Mouse (Mus musculus): ENCODE results near the gene Gm14325. TPM values are rescaled to one million over a fixed set of nuclear protein-coding genes. Genes with fewer than 3 reads are reported as not detected.
A peak's percentile ranks its signal among the peaks of the same experiment; 100 is the strongest.
"Not testable (repeated sequence)": the region's sequence is repeated elsewhere in the genome, so short reads cannot be mapped to it uniquely, and the experiment has no call there.

The Gm14325 gene
- 79.0 and 144 TPM in 2 replicates for total RNA-seq (2014; rRNA removed)
- polyA plus RNA-seq (2015; fragmentation: Nextera tagmentation; extraction: Ambion mirVana), result 35.7 and 39.2 TPM in 2 replicates

DNA sequence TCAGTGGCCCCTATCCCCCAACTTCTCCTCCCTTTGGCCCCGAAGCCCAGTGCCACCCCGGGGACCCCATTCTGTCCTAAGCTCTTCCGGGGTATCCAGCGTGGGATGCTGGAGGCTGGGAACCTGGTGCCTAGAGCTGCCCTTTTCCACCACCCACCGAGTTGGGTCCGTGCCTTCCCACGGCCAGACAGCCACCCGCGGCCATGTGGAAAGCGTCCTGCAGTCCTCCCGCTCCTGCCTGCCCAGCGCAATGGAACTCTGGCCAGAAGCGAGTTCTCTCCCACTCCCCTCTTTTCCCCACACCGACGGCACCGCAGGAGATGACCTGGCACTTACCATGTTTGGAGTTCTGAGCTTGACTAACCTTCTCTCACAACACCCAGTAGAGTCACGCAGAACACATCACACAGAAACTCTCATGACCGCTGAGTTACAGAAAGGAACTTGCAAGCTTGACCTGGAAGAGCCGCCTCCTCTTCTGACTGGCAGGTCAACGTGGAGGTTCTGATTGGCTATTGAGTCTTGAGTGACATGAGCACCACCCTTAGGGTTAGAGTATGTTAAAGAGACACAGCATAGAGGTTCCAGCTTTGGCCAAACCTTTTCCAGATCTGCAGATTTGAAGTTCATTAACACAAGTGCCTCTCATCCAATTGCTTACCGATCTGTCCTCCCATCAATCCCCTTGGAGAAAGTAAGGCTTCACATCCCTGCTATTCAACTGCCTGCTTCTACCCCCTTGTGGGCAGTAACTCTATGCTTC, at the start of gene Gm14325:
Gene Gm14325 (minus strand): TSS at position 436 of the 763 bp plus-strand sequence.
- DNase-seq, result peak; percentile 65
- not testable (repeated sequence) for H3K36me3 ChIP-seq (ENCODE audit: insufficient read depth); H3K9ac ChIP-seq; H3K27me3 ChIP-seq (ENCODE audit: insufficient read depth, low read length); H3K4me1 ChIP-seq (ENCODE audit: insufficient read depth); H3K9me3 ChIP-seq (ENCODE audit: low read length); ATAC-seq; H3K27ac ChIP-seq (ENCODE audit: low read depth, low read length)
- Histone ChIP-seq H3K4me2 (ENCODE audit: low read depth) (peak within 1 kb of the TSS; percentile 42), H3K4me3 (ENCODE audit: low read depth, low read length) (peak within 1 kb of the TSS; percentile 27)
- WGBS, result 3% methylated on average over 18 of the region's 21 CpGs

DNA sequence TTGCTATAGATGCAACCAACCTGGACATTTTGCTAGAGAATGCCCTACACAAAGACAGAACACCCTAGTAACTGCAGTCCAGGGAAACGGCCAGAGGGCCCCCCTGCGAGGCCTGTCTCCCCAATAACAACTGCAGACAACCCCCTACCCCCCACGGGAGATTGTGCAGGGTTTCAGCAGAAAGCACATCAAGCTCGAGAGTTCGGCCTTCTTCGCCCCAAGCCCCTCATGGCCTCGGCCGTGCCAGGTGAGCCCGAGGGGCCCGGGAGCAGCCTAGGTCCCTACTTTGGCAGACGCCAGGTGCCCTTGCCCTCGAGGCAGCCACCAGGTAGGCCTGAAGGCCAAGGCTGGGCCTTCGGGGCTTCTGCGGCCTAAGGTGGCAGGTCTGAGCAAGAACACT, 47.6 kb upstream of the Gm14325 start:
- not testable (repeated sequence) for H3K9ac ChIP-seq; H3K36me3 ChIP-seq (ENCODE audit: insufficient read depth); H3K4me2 ChIP-seq (ENCODE audit: low read depth); H3K4me1 ChIP-seq (ENCODE audit: insufficient read depth); ATAC-seq; H3K27ac ChIP-seq (ENCODE audit: low read depth, low read length); H3K4me3 ChIP-seq (ENCODE audit: low read depth, low read length); H3K9me3 ChIP-seq (ENCODE audit: low read length); DNase-seq; H3K27me3 ChIP-seq (ENCODE audit: insufficient read depth, low read length)
- 91% methylated on average over 14 of the region's 14 CpGs for WGBS

DNA sequence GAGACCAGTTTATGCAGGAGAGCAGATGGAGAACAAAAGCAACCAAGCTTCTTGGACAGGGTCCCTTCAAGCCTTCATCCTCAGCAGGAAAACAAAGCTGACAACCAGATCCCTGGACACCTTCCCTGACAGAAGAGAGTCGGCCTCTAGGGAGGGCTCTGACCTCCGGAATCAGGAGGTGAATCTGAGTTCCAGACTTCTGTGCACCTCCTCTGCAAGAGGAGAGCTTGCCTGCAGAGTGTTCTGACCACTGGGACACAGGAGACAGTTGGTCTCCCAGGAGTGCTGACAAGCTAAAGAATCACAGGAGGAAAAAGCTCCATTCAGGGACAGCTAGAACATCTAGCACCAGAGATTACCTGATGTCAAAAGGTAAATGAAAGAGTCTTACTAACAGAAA, 22.1 kb upstream of the Gm14325 start:
- not testable (repeated sequence) for ATAC-seq; DNase-seq; H3K9ac ChIP-seq; H3K4me1 ChIP-seq (ENCODE audit: insufficient read depth); H3K36me3 ChIP-seq (ENCODE audit: insufficient read depth); H3K27ac ChIP-seq (ENCODE audit: low read depth, low read length); H3K27me3 ChIP-seq (ENCODE audit: insufficient read depth, low read length); H3K9me3 ChIP-seq (ENCODE audit: low read length); H3K4me2 ChIP-seq (ENCODE audit: low read depth); H3K4me3 ChIP-seq (ENCODE audit: low read depth, low read length)
- 97% methylated on average over 2 of the region's 2 CpGs for WGBS

DNA sequence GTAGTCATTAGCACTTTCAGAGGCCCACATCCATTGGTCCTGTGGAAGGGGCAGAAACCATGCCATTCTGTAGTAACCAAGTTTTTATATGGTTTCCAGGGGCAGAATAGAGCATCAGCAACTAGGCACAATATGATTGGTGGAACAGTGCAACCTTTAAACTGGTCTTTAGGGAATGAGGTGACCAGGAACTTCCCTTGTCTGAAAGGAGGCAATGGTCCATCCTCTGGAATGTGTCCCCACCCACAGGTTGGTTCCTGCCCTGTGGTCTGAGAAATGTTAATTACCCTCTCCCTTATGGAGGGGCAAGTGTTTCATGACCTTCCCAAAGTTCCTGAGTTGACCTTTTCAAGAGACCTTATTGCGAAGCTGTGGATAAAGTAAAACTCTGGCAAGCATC, 3.5 kb upstream of the Gm14325 start:
- not testable (repeated sequence) for H3K27ac ChIP-seq (ENCODE audit: low read depth, low read length); H3K4me3 ChIP-seq (ENCODE audit: low read depth, low read length); H3K36me3 ChIP-seq (ENCODE audit: insufficient read depth); H3K9ac ChIP-seq; H3K4me1 ChIP-seq (ENCODE audit: insufficient read depth); H3K9me3 ChIP-seq (ENCODE audit: low read length); H3K27me3 ChIP-seq (ENCODE audit: insufficient read depth, low read length); ATAC-seq; H3K4me2 ChIP-seq (ENCODE audit: low read depth); DNase-seq
- WGBS, result 74% methylated on average over 1 of the region's 1 CpGs

DNA sequence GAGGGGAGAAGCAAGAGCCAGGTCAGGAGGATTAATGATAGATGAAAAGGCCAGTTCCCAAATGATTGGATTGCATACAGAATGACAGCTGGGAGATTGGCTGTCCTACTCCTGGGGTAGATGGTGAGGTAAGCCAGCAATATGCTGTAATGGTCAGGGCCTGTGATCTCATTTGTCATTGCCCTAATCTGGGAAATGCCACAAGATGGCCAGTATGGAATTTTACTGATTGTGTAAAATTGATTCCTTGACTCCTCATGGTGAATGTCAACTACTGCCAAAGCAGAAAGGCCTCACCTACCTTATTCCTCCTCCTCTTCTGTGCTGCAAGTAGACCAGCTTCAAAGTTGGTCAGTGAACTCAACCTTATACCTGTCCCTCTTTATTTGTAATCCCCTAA, 3.4 kb downstream of the Gm14325 start:
- H3K4me2 ChIP-seq (ENCODE audit: low read depth); H3K36me3 ChIP-seq (ENCODE audit: insufficient read depth); H3K27ac ChIP-seq (ENCODE audit: low read depth, low read length); ATAC-seq; H3K9me3 ChIP-seq (ENCODE audit: low read length); H3K4me1 ChIP-seq (ENCODE audit: insufficient read depth); DNase-seq; H3K4me3 ChIP-seq (ENCODE audit: low read depth, low read length); H3K9ac ChIP-seq; H3K27me3 ChIP-seq (ENCODE audit: insufficient read depth, low read length): not testable (repeated sequence)

DNA sequence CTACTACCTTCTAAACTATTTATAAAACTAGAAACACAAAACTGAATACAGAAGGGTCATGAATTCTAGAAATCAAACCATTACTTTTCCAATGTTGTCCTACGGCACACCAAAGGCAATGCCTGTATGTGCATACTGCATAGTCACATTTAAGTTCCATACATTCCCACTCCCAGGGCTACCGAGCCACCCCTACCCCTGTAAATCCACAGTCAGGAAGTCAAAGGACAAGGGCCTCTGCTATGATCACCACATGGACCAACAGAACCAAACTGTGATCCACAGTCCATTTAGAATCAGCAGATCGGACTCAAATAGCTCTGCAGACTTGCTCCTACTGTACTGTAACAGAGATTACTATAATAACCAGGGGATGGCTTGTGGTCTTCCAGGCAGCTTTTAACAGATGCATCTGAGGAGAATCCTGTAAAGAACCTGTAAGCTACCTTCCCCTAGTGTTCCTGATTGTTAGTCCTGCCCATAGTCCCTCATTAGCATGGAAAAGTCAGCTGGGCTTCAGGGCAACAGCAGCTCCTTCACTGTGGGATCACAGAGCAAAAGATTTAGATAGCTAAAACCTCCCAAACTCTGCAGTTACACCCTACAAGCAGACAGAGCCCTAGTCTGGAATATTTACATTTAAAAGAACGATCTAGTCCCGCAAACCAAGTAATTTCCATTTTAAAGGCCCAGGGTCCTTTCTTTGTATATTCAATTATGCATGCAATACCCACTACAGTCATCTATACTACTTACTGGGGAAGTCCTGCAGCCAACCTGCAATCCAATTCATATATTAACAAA, 4.2 kb downstream of the Gm14325 start:
- not testable (repeated sequence) for H3K36me3 ChIP-seq (ENCODE audit: insufficient read depth); ATAC-seq; H3K9ac ChIP-seq; H3K4me1 ChIP-seq (ENCODE audit: insufficient read depth); H3K9me3 ChIP-seq (ENCODE audit: low read length); H3K27me3 ChIP-seq (ENCODE audit: insufficient read depth, low read length); H3K4me2 ChIP-seq (ENCODE audit: low read depth); H3K27ac ChIP-seq (ENCODE audit: low read depth, low read length); H3K4me3 ChIP-seq (ENCODE audit: low read depth, low read length); DNase-seq
- WGBS, result 71% methylated on average over 5 of the region's 5 CpGs

DNA sequence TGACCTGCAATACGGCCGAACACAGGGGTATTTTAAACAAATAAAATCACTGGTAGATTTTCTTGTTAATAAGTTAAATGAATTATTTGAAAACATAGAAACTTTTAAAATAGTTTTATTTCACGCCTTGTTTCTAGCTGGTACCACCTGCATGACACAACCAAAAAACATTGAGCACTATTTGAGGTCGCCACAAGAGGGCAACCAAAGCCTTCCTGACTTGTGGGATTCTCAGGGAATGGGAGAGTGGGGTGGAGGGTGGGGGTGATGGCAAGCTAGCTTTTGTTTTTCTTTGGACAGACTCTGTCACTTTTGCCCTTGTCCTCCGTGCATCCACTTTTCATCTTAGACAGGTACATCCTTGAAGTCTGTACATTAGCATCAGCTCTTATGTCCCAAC, 18.2 kb downstream of the Gm14325 start:
- H3K36me3 ChIP-seq (ENCODE audit: insufficient read depth); DNase-seq; H3K4me2 ChIP-seq (ENCODE audit: low read depth); H3K4me1 ChIP-seq (ENCODE audit: insufficient read depth); H3K9ac ChIP-seq; H3K4me3 ChIP-seq (ENCODE audit: low read depth, low read length); H3K27me3 ChIP-seq (ENCODE audit: insufficient read depth, low read length); H3K27ac ChIP-seq (ENCODE audit: low read depth, low read length); H3K9me3 ChIP-seq (ENCODE audit: low read length); ATAC-seq: not testable (repeated sequence)
- WGBS, result 40% methylated on average over 1 of the region's 5 CpGs

DNA sequence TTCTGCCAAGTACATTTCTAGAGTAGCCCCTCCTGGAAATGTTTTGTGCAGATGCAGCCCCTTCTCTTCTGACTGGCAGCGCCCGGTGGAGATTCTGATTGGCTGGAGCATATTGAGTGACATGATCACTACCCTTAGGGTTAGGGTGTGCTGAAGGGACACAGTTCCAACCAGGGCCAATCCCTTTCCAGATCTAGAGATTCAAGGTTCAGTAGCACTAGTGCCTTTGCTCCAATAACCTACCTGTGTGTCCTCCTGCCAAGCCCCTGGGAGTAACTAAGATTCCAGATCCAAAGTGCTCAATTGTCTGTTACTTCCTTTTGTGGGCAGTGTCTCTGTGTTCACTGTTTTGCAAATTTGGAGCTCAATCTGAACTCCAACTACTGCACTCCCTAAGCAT, 34.0 kb downstream of the Gm14325 start:
- H3K27ac ChIP-seq (ENCODE audit: low read depth, low read length); H3K4me3 ChIP-seq (ENCODE audit: low read depth, low read length); H3K36me3 ChIP-seq (ENCODE audit: insufficient read depth); DNase-seq; H3K27me3 ChIP-seq (ENCODE audit: insufficient read depth, low read length); H3K4me1 ChIP-seq (ENCODE audit: insufficient read depth); H3K9ac ChIP-seq; H3K4me2 ChIP-seq (ENCODE audit: low read depth); H3K9me3 ChIP-seq (ENCODE audit: low read length); ATAC-seq: not testable (repeated sequence)
- WGBS, result no CpG with 5 or more reads among the region's 2 CpGs

DNA sequence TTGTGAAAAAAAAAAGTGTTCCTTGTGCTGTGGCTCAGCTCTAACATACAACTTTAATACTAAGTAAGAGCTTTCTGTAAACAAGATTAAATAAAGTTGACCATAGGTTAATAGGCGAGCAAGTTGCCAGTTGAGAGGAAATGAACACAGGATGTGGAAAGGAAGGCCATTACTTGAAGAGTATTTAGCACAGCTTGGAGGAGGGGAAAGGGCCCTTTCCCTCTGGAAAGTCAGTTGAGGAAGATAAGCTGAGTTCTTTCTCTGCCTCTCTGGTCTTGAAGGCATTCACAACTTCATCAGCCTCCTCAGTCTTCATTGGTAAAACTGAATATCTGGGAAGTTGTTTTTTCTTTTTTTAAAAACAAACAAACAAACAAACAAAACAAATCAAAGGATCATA, 52.8 kb downstream of the Gm14325 start:
- H3K4me2 ChIP-seq (ENCODE audit: low read depth); H3K9ac ChIP-seq; ATAC-seq; H3K27me3 ChIP-seq (ENCODE audit: insufficient read depth, low read length); DNase-seq; H3K4me3 ChIP-seq (ENCODE audit: low read depth, low read length); H3K36me3 ChIP-seq (ENCODE audit: insufficient read depth); H3K4me1 ChIP-seq (ENCODE audit: insufficient read depth); H3K9me3 ChIP-seq (ENCODE audit: low read length); H3K27ac ChIP-seq (ENCODE audit: low read depth, low read length): not testable (repeated sequence)
- 64% methylated on average over 1 of the region's 1 CpGs for WGBS
